Mouse (Mus musculus): ENCODE results near the gene Veph1.

Veph1 gene

GRCm38 (mm10) chr3:66101809-66102598, 194.6 kb downstream of the Veph1 start:
- no peak for DNase-seq (ENCODE audit: low spot score in 2 of 2)

DNA sequence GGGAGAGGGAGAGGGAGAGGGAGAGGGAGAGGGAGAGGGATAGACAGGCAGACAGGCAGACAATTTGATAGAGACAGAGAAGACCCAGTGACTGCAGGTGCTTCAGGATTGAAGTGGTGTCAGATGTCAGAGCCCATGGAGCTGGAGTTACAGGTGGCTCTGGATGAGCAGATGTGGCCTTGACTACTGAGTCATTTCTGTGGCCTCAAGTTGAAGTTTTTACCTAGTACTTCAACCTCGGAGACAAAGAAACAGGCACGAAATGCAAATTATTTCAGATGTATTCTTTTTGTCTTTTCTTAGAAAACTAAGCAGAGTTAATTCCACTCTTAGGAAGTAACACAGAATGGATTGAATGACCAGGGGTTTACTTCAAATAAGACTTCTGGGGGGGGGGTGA, 195.6 kb downstream of the Veph1 start:
- DNase-seq (ENCODE audit: low spot score in 2 of 2): no peak

DNA sequence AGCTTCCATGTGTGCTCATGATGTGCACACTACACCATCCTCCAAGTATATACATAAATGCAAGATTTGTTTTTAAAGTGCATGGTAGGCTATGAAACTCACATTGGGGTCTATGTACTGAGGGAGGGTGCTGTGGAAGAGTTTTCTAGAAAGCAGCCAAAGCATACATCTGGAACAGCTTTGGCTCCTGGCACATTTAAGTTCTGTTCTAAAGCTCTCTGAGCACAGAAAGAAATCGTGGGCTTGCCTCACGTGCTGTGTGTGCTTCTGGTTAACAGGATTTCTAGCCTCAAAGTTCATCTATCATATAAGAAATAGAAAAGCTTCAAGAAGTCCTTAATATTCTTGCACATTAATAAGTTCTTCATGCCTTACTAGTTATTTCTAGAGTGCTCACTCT, 204.9 kb downstream of the Veph1 start:
- no peak for DNase-seq (ENCODE audit: low spot score in 2 of 2)

GRCm38 (mm10) chr3:66087608-66088007, 209.0 kb downstream of the Veph1 start:
- no peak for DNase-seq (ENCODE audit: low spot score in 2 of 2)

GRCm38 (mm10) chr3:66083856-66084255, 212.8 kb downstream of the Veph1 start:
- DNase-seq (ENCODE audit: low spot score in 2 of 2): no peak

DNA sequence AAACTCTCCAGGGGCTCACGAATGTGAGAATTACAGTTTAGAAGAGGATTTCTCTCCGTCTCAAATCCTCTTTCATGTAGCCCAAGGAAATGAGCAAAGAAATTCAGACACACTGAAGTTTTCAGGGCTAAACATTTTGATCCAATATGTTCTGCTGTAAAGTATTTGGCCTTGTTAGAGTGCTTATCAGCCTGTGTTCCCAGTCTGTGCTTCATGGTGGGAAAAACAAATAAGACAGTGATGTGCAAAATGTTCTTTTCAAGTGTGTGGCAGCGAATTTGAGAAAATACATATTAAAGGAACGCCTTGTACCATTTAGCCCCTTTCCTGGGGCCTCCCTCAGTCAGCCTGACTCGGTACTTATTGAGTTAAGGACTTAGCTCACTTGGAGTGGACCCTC, 213.2 kb downstream of the Veph1 start:
- no peak for DNase-seq (ENCODE audit: low spot score in 2 of 2)

DNA sequence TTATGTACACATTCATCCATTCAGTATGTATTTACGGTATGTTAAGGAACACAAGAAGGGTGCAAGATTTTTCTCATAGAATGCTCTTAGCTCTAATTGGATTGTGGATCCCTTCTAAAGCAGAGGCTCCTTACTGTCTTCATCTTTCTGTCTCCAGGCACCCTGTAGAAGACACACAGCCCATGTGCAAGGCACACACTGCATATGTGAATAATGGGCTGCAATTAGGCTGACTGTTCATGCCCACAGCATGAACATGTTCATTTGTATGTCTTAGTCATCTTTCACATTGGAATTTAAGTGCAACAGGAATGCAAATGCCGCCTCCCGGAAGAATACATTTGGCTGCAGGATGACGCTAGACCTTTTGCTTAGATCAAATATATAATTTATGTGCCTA, 213.7 kb downstream of the Veph1 start:
- DNase-seq (ENCODE audit: low spot score in 2 of 2): no peak

DNA sequence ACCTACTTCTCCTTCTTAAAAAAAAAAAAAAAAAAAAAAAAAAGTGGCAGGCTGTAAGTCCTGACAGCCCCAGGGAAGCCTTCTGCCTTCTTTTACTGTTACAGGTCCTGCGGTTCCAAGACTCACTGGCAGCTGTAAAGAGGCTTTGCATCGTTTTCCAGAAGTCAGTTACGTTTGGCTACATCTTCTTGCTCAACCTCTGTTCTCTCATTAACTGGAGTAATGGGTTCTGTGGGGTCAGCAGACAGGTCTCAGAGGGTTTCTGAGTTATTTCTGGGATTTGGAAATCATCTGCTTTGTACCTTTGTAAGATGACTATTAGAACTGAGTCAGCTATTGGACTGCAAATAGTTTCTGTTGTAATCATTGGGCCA, 215.3 kb downstream of the Veph1 start:
- no peak for DNase-seq (ENCODE audit: low spot score in 2 of 2)

DNA sequence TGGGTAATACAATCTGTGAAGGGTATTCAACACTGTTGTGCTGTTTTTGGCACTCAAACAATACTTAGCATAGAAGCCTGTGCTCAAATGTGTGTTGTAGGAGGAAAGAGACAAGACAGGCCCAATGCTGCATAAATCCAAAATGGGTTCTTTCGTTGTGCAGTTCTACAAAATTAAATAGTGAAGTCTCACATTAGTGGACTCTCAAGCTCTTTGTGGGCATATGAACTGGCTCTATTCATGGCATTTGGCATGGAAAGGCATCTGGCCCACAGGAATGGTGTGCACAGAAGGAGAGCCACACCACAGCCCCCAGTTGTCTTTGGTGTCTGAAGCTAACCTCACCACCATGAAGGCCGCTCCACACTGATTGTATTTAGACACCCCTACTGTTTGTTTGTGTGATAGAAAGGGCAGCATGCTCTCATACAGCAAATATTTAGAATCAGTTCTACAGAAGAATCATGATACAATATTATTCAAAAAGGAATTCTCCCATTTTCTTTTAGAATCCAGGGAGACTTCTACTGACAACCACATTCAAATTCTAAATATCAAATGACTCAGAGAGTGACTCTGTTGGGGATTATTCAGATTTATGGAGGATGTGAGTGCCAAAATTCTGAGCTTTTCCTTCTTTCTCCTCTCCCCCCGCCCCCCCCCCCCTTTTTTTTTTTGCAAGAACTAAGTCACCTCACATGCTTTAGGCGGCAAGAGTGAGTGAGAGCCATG, 215.8 kb downstream of the Veph1 start:
- no peak for DNase-seq (ENCODE audit: low spot score in 2 of 2)

DNA sequence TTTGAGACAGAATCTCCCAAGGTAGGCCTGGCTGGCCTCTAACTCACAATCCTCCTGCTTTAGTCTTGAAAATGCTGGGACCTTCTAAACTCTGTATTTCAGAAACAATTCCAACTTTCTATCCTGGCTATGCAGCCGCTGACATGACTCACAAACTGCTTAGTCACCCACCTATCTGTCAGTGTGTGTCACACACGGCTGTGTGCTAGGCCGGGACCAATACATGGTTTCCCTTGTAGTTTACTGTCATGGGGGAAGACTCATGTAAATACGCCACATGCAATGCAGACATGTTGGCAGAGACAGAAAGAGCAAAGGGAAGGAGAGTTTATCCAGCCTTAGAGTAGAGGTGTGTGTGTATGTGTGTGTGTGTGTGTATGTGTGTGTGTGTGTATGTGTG, 216.8 kb downstream of the Veph1 start:
- DNase-seq (ENCODE audit: low spot score in 2 of 2): no peak

- no peak for DNase-seq (ENCODE audit: low spot score in 2 of 2)
These were observed 217.6 kb downstream of the Veph1 start for GRCm38 (mm10) chr3:66078898-66079537.

- no peak for DNase-seq (ENCODE audit: low spot score in 2 of 2)
These were observed 218.5 kb downstream of the Veph1 start for GRCm38 (mm10) chr3:66078026-66078721.

GRCm38 (mm10) chr3:66070274-66070673, 226.4 kb downstream of the Veph1 start:
- no peak for DNase-seq (ENCODE audit: low spot score in 2 of 2)

DNA sequence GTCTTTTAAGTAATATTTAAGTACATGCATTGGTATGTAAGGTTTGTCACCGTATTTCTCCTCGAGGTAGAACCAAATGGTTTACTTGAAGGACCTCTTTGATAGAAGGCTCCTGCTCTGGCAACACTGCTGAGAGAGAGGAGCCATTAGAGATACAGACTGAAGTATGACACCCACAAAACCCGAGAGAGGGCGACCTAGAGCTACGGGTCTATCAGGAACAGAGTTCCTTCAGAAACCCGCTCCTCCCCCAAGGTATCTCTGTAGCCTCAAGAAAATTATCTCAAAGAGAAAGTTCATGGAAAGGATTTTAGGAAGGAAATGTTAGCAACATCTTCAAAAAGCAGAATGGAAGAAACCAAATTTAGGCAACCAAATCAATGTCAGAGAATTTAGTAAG, 232.8 kb downstream of the Veph1 start:
- no peak for DNase-seq (ENCODE audit: low spot score in 2 of 2)

- DNase-seq (ENCODE audit: low spot score in 2 of 2): no peak
These were observed 239.7 kb downstream of the Veph1 start for GRCm38 (mm10) chr3:66056912-66057311.

DNA sequence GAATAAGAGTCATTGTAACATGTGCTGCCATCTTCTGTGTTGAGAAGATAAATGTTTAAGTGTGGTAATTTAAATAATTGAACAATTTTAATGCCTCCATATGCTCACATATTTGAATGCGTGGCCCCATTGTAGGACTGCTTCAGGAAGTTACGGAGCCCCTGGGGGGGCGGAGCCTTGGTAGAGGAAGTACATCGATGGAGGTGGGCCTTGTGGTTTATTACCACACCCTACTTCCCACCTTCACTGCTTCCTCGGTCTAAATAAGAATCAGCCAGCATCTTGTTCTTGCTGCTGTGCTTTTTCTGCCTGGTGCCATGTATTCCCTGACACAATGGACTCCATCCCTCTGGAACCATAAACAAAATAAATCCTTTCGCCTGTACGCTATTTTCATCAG, 241.0 kb downstream of the Veph1 start:
- DNase-seq (ENCODE audit: low spot score in 2 of 2): no peak

- peak in 1 of 2 experiments; percentile 10 for DNase-seq (ENCODE audit: low spot score in 2 of 2)
These were observed 246.3 kb downstream of the Veph1 start for GRCm38 (mm10) chr3:66050092-66050886.

GRCm38 (mm10) chr3:66040857-66041494, 255.7 kb downstream of the Veph1 start:
- DNase-seq (ENCODE audit: low spot score in 2 of 2): no peak

- DNase-seq (ENCODE audit: low spot score in 2 of 2): no peak
These were observed 261.4 kb downstream of the Veph1 start for GRCm38 (mm10) chr3:66035226-66035625.

DNA sequence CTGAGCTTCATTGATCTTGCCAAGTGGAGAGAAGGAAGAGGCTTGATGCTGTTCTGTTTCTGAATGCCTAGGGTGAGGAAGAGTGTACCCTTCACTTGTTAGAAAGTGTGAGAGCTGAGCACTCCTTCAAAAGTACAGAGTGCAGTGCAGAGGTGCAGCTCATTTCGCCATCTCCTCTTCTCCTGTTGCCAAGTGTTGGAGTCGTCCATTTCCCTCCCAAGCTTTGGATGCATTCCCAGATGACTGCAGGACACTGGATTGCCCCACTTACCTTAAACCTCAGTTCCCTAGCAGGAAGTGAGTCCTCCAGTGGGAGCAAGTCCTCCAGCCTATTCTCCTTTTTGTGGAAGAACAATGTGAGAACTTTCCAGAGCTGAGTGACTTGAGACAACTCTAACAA, 263.3 kb downstream of the Veph1 start:
- DNase-seq (ENCODE audit: low spot score in 2 of 2): no peak

DNA sequence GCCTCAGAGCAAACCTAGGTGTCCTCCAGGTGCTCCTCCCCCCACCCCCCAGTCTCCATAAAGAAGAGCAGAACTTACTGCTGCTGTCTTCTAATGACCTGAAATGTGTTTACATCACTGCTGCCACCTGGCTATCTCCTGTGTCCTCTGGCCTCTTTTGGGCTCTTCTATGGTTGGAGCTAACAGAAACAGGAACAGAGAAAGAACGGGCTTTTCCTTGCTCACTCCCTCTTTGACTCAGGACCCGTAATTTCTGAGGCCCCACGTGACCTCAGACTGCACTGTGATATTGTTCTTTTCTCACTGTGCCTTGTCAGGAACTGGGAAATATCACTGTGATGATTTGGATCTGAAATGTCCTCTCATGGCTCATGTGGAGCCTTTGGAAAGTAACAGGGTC, 271.2 kb downstream of the Veph1 start:
- no peak for DNase-seq (ENCODE audit: low spot score in 2 of 2)

All from right cerebral cortex, postnatal 36 days (tissue).